Mouse (Mus musculus): ENCODE measurements at regions not wholly inside any gene's neighbourhood (a gene's known extent, or its start where the extent isn't known, plus 50 kb on each side); places are given as distances from the start of the nearest gene placed in this dataset.
A peak's percentile ranks its signal among the peaks of the same experiment; 100 is the strongest.

GRCm38 (mm10) chr11:71937108-71937507 lies 100.2 kb downstream of the Aipl1 start:
- no peak for ATAC-seq (ENCODE audit: low FRiP score)
- no peak overlapping the region for H3K4me2 ChIP-seq

GRCm38 (mm10) chr11:71929716-71930488 lies 107.4 kb downstream of the Aipl1 start:
- no peak for DNase-seq (ENCODE audit: low spot score, missing footprints)
- no peak for ATAC-seq (ENCODE audit: low FRiP score)
- Histone ChIP-seq H3K27me3 (ENCODE audit: control insufficient read depth, insufficient read depth, low read length) (no peaks in the 10 kb centered on the region), H3K4me1 (ENCODE audit: control insufficient read depth, insufficient read depth, low read length) (no peaks in the 10 kb centered on the region), H3K9me3 (ENCODE audit: control insufficient read depth, low read length) (no peaks in the 10 kb centered on the region), H3K4me3 (ENCODE audit: low read depth, low read length) (no peak overlapping the region), H3K27ac (ENCODE audit: low read depth, low read length) (no peak overlapping the region), H3K36me3 (ENCODE audit: control insufficient read depth, insufficient read depth, low read length) (no peaks in the 10 kb centered on the region), H3K9ac (ENCODE audit: low read length) (no peak overlapping the region), H3K4me2 (no peak overlapping the region)
- WGBS, result 77% methylated on average over 7 of the region's 7 CpGs

More at GRCm38 (mm10) chr11:71937108-71937507, 100.2 kb downstream of the Aipl1 start:
- Histone ChIP-seq H3K9ac (ENCODE audit: low read length) (no peak overlapping the region), H3K9me3 (ENCODE audit: control insufficient read depth, low read length) (no peaks in the 10 kb centered on the region), H3K36me3 (ENCODE audit: control insufficient read depth, insufficient read depth, low read length) (no peaks in the 10 kb centered on the region), H3K4me3 (ENCODE audit: low read depth, low read length) (no peak overlapping the region), H3K27ac (ENCODE audit: low read depth, low read length) (no peak overlapping the region), H3K27me3 (ENCODE audit: control insufficient read depth, insufficient read depth, low read length) (no peaks in the 10 kb centered on the region), H3K4me1 (ENCODE audit: control insufficient read depth, insufficient read depth, low read length) (no peaks in the 10 kb centered on the region)
- no peak for DNase-seq (ENCODE audit: low spot score, missing footprints)
- WGBS, result 38% methylated on average over 6 of the region's 6 CpGs

GRCm38 (mm10) chr11:71914665-71915064 lies 122.6 kb downstream of the Aipl1 start:
- no peaks in the 10 kb centered on the region for H3K36me3 ChIP-seq (ENCODE audit: control insufficient read depth, insufficient read depth, low read length)
- H3K9ac ChIP-seq (ENCODE audit: low read length), result no peak overlapping the region
- WGBS, result 64% methylated on average over 5 of the region's 5 CpGs
- no peaks in the 10 kb centered on the region for H3K4me1 ChIP-seq (ENCODE audit: control insufficient read depth, insufficient read depth, low read length)
- ATAC-seq (ENCODE audit: low FRiP score), result no peak
- H3K9me3 ChIP-seq (ENCODE audit: control insufficient read depth, low read length), result no peaks in the 10 kb centered on the region
- H3K4me2 ChIP-seq, result no peak overlapping the region
- no peak overlapping the region for H3K4me3 ChIP-seq (ENCODE audit: low read depth, low read length)
- no peak overlapping the region for H3K27ac ChIP-seq (ENCODE audit: low read depth, low read length)
- DNase-seq (ENCODE audit: low spot score, missing footprints), result no peak
- H3K27me3 ChIP-seq (ENCODE audit: control insufficient read depth, insufficient read depth, low read length), result no peaks in the 10 kb centered on the region

- no peaks in the 10 kb centered on the region for H3K4me1 ChIP-seq (ENCODE audit: control insufficient read depth, insufficient read depth, low read length)
- no peaks in the 10 kb centered on the region for H3K27me3 ChIP-seq (ENCODE audit: control insufficient read depth, insufficient read depth, low read length)
- DNase-seq (ENCODE audit: low spot score, missing footprints) (no peak), ATAC-seq (ENCODE audit: low FRiP score) (no peak)
- no peaks in the 10 kb centered on the region for H3K9me3 ChIP-seq (ENCODE audit: control insufficient read depth, low read length)
- H3K36me3 ChIP-seq (ENCODE audit: control insufficient read depth, insufficient read depth, low read length), result no peaks in the 10 kb centered on the region
- H3K27ac ChIP-seq (ENCODE audit: low read depth, low read length), result no peak overlapping the region
- H3K9ac ChIP-seq (ENCODE audit: low read length), result no peak overlapping the region
- no peak overlapping the region for H3K4me2 ChIP-seq
- WGBS, result 92% methylated on average over 5 of the region's 5 CpGs
- H3K4me3 ChIP-seq (ENCODE audit: low read depth, low read length), result no peak overlapping the region
Observed at GRCm38 (mm10) chr11:71912626-71913025, 124.7 kb downstream of the Aipl1 start.

- H3K4me3 ChIP-seq (ENCODE audit: low read depth, low read length), result no peak overlapping the region
- H3K9ac ChIP-seq (ENCODE audit: low read length), result no peak overlapping the region
- H3K4me2 ChIP-seq, result no peak overlapping the region
- 84% methylated on average over 5 of the region's 5 CpGs for WGBS
- no peaks in the 10 kb centered on the region for H3K27me3 ChIP-seq (ENCODE audit: control insufficient read depth, insufficient read depth, low read length)
- H3K36me3 ChIP-seq (ENCODE audit: control insufficient read depth, insufficient read depth, low read length), result no peaks in the 10 kb centered on the region
- ATAC-seq (ENCODE audit: low FRiP score) (no peak), DNase-seq (ENCODE audit: low spot score, missing footprints) (no peak)
- H3K9me3 ChIP-seq (ENCODE audit: control insufficient read depth, low read length), result no peaks in the 10 kb centered on the region
- H3K27ac ChIP-seq (ENCODE audit: low read depth, low read length), result no peak overlapping the region
- H3K4me1 ChIP-seq (ENCODE audit: control insufficient read depth, insufficient read depth, low read length), result no peaks in the 10 kb centered on the region
Observed at GRCm38 (mm10) chr11:71911284-71911683, 126.0 kb downstream of the Aipl1 start.

- no peaks in the 10 kb centered on the region for H3K36me3 ChIP-seq (ENCODE audit: control insufficient read depth, insufficient read depth, low read length)
- no peak overlapping the region for H3K9ac ChIP-seq (ENCODE audit: low read length)
- H3K4me1 ChIP-seq (ENCODE audit: control insufficient read depth, insufficient read depth, low read length), result no peaks in the 10 kb centered on the region
- H3K27me3 ChIP-seq (ENCODE audit: control insufficient read depth, insufficient read depth, low read length), result no peaks in the 10 kb centered on the region
- H3K4me2 ChIP-seq, result no peak overlapping the region
- H3K9me3 ChIP-seq (ENCODE audit: control insufficient read depth, low read length), result no peaks in the 10 kb centered on the region
- ATAC-seq (ENCODE audit: low FRiP score) (no peak), DNase-seq (ENCODE audit: low spot score, missing footprints) (no peak)
- WGBS, result 39% methylated on average over 7 of the region's 7 CpGs
- no peak overlapping the region for H3K4me3 ChIP-seq (ENCODE audit: low read depth, low read length)
- no peak overlapping the region for H3K27ac ChIP-seq (ENCODE audit: low read depth, low read length)
Observed at GRCm38 (mm10) chr11:71908616-71909015, 128.7 kb downstream of the Aipl1 start.

GRCm38 (mm10) chr11:71903020-71903410 lies 134.3 kb downstream of the Aipl1 start:
- Histone ChIP-seq H3K27me3 (ENCODE audit: control insufficient read depth, insufficient read depth, low read length) (no peaks in the 10 kb centered on the region), H3K36me3 (ENCODE audit: control insufficient read depth, insufficient read depth, low read length) (no peaks in the 10 kb centered on the region), H3K4me2 (no peak overlapping the region), H3K4me1 (ENCODE audit: control insufficient read depth, insufficient read depth, low read length) (no peaks in the 10 kb centered on the region), H3K4me3 (ENCODE audit: low read depth, low read length) (no peak overlapping the region), H3K9ac (ENCODE audit: low read length) (no peak overlapping the region), H3K27ac (ENCODE audit: low read depth, low read length) (no peak overlapping the region), H3K9me3 (ENCODE audit: control insufficient read depth, low read length) (no peaks in the 10 kb centered on the region)
- ATAC-seq (ENCODE audit: low FRiP score) (peak; percentile 57; the same call in 1 of the 2 replicates), DNase-seq (ENCODE audit: low spot score, missing footprints) (no peak)
- WGBS, result 28% methylated on average over 2 of the region's 2 CpGs

- H3K27me3 ChIP-seq (ENCODE audit: control insufficient read depth, insufficient read depth, low read length), result no peaks in the 10 kb centered on the region
- no peak overlapping the region for H3K9ac ChIP-seq (ENCODE audit: low read length)
- peak; percentile 38; the same call in 1 of the 2 replicates for ATAC-seq (ENCODE audit: low FRiP score)
- no peak for DNase-seq (ENCODE audit: low spot score, missing footprints)
- no peaks in the 10 kb centered on the region for H3K4me1 ChIP-seq (ENCODE audit: control insufficient read depth, insufficient read depth, low read length)
- no peak overlapping the region for H3K4me3 ChIP-seq (ENCODE audit: low read depth, low read length)
- WGBS, result 70% methylated on average over 10 of the region's 10 CpGs
- H3K36me3 ChIP-seq (ENCODE audit: control insufficient read depth, insufficient read depth, low read length), result no peaks in the 10 kb centered on the region
- no peak overlapping the region for H3K4me2 ChIP-seq
- H3K27ac ChIP-seq (ENCODE audit: low read depth, low read length), result no peak overlapping the region
- no peaks in the 10 kb centered on the region for H3K9me3 ChIP-seq (ENCODE audit: control insufficient read depth, low read length)
Observed at GRCm38 (mm10) chr11:71902304-71903019, 134.8 kb downstream of the Aipl1 start.

- H3K4me2 ChIP-seq, result no peak overlapping the region
- no peak overlapping the region for H3K27ac ChIP-seq (ENCODE audit: low read depth, low read length)
- H3K9me3 ChIP-seq (ENCODE audit: control insufficient read depth, low read length), result no peaks in the 10 kb centered on the region
- DNase-seq (ENCODE audit: low spot score, missing footprints) (no peak), ATAC-seq (ENCODE audit: low FRiP score) (no peak)
- H3K27me3 ChIP-seq (ENCODE audit: control insufficient read depth, insufficient read depth, low read length), result no peaks in the 10 kb centered on the region
- no peaks in the 10 kb centered on the region for H3K4me1 ChIP-seq (ENCODE audit: control insufficient read depth, insufficient read depth, low read length)
- no peaks in the 10 kb centered on the region for H3K36me3 ChIP-seq (ENCODE audit: control insufficient read depth, insufficient read depth, low read length)
- no peak overlapping the region for H3K4me3 ChIP-seq (ENCODE audit: low read depth, low read length)
- H3K9ac ChIP-seq (ENCODE audit: low read length), result no peak overlapping the region
Observed at GRCm38 (mm10) chr11:71900816-71901215, 136.5 kb downstream of the Aipl1 start.
